ENCODE assay signal across 17 mouse cellular contexts in the genomic region with DNA sequence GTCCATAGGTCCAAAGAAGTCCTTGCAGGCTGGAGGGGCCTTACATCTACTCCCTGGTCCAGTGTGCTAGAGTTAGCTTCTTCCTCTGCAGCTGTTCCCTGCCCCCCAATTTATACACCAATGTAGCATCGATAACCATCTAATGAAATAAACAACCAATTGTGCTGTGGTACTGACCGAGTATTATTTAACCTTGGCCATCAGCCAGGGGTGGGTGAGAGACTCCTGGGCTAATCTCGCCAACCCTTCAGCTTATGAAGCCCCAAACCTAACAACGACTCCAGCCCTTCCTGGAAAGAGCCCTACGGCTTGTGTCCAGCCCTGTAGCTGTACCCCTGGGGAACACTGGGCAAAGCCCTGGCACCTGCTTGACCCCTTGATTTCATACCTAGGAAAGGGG. TPM values are rescaled to one million over a fixed set of nuclear protein-coding genes. Genes with fewer than 3 reads are reported as not detected.
A peak's percentile ranks its signal among the peaks of the same experiment; 100 is the strongest.
DNase-seq lines count a peak whose midpoint lies in the region; ATAC-seq and TF ChIP-seq lines count a peak whose summit lies in the region.
"Had no signal": no experiment of that assay in that cellular context is flagged by ENCODE, and none has a peak within 500 bp of the region (broad histone marks: within the 10 kb centered on the region; RNA-seq: fewer than 3 reads in every experiment).

No protein-coding gene starts in this region.

- no peak for TF ChIP-seq POLR2A in lung, adult 2 months (IDR thresholded peaks at IDR 0.05; ENCODE audit: borderline replicate concordance, extremely low read depth, low read depth, low read length)

- ATAC-seq in forebrain, embryonic 13.5 days, result no peak
- ATAC-seq in forebrain, embryonic 16.5 days, result no peak
- ATAC-seq in hindbrain, embryonic 12.5 days (ENCODE audit: low FRiP score), result no peak
- ATAC-seq in hindbrain, embryonic 14.5 days (ENCODE audit: low FRiP score), result no peak

- no peak overlapping the region for H3K9ac ChIP-seq in forebrain, embryonic 13.5 days
- no peak overlapping the region for H3K9ac ChIP-seq in forebrain, embryonic 16.5 days (replicated peaks; ENCODE audit: low read depth, low read length)
- no peak overlapping the region for H3K9ac ChIP-seq in hindbrain, embryonic 12.5 days
- no peak overlapping the region for H3K9ac ChIP-seq in hindbrain, embryonic 14.5 days
- H3K9ac ChIP-seq: embryonic facial prominence, embryonic 13.5 days; forebrain, embryonic 12.5 days had no signal

- H3K27ac ChIP-seq in forebrain, embryonic 13.5 days, result peak overlapping the region; percentile 10; the same call in 1 of the 2 replicates
- H3K27ac ChIP-seq in forebrain, embryonic 16.5 days (ENCODE audit: low read length), result no peak overlapping the region
- H3K27ac ChIP-seq in hindbrain, embryonic 12.5 days, result peak overlapping the region; percentile 42
- H3K27ac ChIP-seq in hindbrain, embryonic 14.5 days, result no peak overlapping the region
- H3K27ac ChIP-seq: embryonic facial prominence, embryonic 13.5 days; forebrain, embryonic 12.5 days; gastrocnemius, adult 2 months; heart, embryonic 10.5 days had no signal

- TF ChIP-seq CTCF in lung, adult 2 months (IDR thresholded peaks at IDR 0.05; ENCODE audit: insufficient read depth, low read length), result no peak

- no peaks in the 10 kb centered on the region for H3K9me3 ChIP-seq in forebrain, embryonic 13.5 days (replicated peaks)
- H3K9me3 ChIP-seq in forebrain, embryonic 16.5 days (ENCODE audit: control insufficient read depth, low read length), result no peaks in the 10 kb centered on the region
- H3K9me3 ChIP-seq in hindbrain, embryonic 12.5 days (replicated peaks), result no peaks in the 10 kb centered on the region
- H3K9me3 ChIP-seq in hindbrain, embryonic 14.5 days (ENCODE audit: control insufficient read depth, low read length), result no peaks in the 10 kb centered on the region
- H3K9me3 ChIP-seq: embryonic facial prominence, embryonic 13.5 days; forebrain, embryonic 12.5 days; heart, embryonic 10.5 days had no signal

- no peak for DNase-seq in hindbrain, embryonic 14.5 days (ENCODE audit: low spot score)
- DNase-seq in lung, postnatal 36 days, result peak; percentile 57
- no peak for DNase-seq in lung, adult 2 months
- DNase-seq: adrenal gland, postnatal 10 days; cerebellum, adult 11 months; cerebellum, adult 8-10 months; cerebellum, postnatal 25 days; gastrocnemius, adult 2 months; gastrocnemius, postnatal 25 days; heart, postnatal 10 days; heart, postnatal 4 days had no signal

- peaks cover 66% of the 10 kb centered on the region for H3K4me1 ChIP-seq in forebrain, embryonic 13.5 days
- peaks cover 20% of the 10 kb centered on the region for H3K4me1 ChIP-seq in forebrain, embryonic 16.5 days (replicated peaks; ENCODE audit: control insufficient read depth, insufficient read depth, low read length)
- H3K4me1 ChIP-seq in hindbrain, embryonic 12.5 days, result peaks cover 55% of the 10 kb centered on the region
- peaks cover 17% of the 10 kb centered on the region for H3K4me1 ChIP-seq in hindbrain, embryonic 14.5 days (replicated peaks; ENCODE audit: control insufficient read depth, insufficient read depth, low read length)
- H3K4me1 ChIP-seq in lung, adult 2 months (ENCODE audit: control insufficient read depth, insufficient read depth, low read length), result peaks cover 5% of the 10 kb centered on the region

- no peak overlapping the region for H3K4me2 ChIP-seq in forebrain, embryonic 13.5 days
- no peak overlapping the region for H3K4me2 ChIP-seq in forebrain, embryonic 16.5 days (ENCODE audit: low read length)
- no peak overlapping the region for H3K4me2 ChIP-seq in hindbrain, embryonic 12.5 days (replicated peaks)
- no peak overlapping the region for H3K4me2 ChIP-seq in hindbrain, embryonic 14.5 days (replicated peaks)
- H3K4me2 ChIP-seq: embryonic facial prominence, embryonic 13.5 days; forebrain, embryonic 12.5 days had no signal

- H3K27me3 ChIP-seq in forebrain, embryonic 13.5 days, result no peaks in the 10 kb centered on the region
- no peaks in the 10 kb centered on the region for H3K27me3 ChIP-seq in forebrain, embryonic 16.5 days (replicated peaks; ENCODE audit: control insufficient read depth, insufficient read depth, low read length)
- no peaks in the 10 kb centered on the region for H3K27me3 ChIP-seq in hindbrain, embryonic 12.5 days
- no peaks in the 10 kb centered on the region for H3K27me3 ChIP-seq in hindbrain, embryonic 14.5 days (ENCODE audit: control insufficient read depth, insufficient read depth, low read length)
- H3K27me3 ChIP-seq: forebrain, embryonic 12.5 days had no signal

- WGBS in forebrain, embryonic 13.5 days, result 65% methylated on average over 5 of the region's 5 CpGs
- WGBS in forebrain, embryonic 16.5 days, result 53% methylated on average over 5 of the region's 5 CpGs
- WGBS in hindbrain, embryonic 12.5 days, result 70% methylated on average over 5 of the region's 5 CpGs
- WGBS in hindbrain, embryonic 14.5 days, result 46% methylated on average over 5 of the region's 5 CpGs
- 46% methylated on average over 5 of the region's 5 CpGs for WGBS in lung, adult 2 months

- peaks cover 11% of the 10 kb centered on the region for H3K36me3 ChIP-seq in forebrain, embryonic 13.5 days (ENCODE audit: poor library complexity, severe bottlenecking)
- no peaks in the 10 kb centered on the region for H3K36me3 ChIP-seq in forebrain, embryonic 16.5 days (ENCODE audit: control insufficient read depth, insufficient read depth)
- peaks cover 11% of the 10 kb centered on the region; the same call in 1 of the 2 replicates for H3K36me3 ChIP-seq in hindbrain, embryonic 12.5 days
- H3K36me3 ChIP-seq in hindbrain, embryonic 14.5 days (replicated peaks; ENCODE audit: control insufficient read depth, insufficient read depth), result peaks cover 10% of the 10 kb centered on the region
- H3K36me3 ChIP-seq: embryonic facial prominence, embryonic 13.5 days; forebrain, embryonic 12.5 days had no signal

- no peak overlapping the region for H3K4me3 ChIP-seq in forebrain, embryonic 13.5 days
- no peak overlapping the region for H3K4me3 ChIP-seq in forebrain, embryonic 16.5 days (replicated peaks; ENCODE audit: low read length)
- H3K4me3 ChIP-seq in hindbrain, embryonic 12.5 days, result no peak overlapping the region
- H3K4me3 ChIP-seq in hindbrain, embryonic 14.5 days (replicated peaks; ENCODE audit: low read length), result no peak overlapping the region
- H3K4me3 ChIP-seq in lung, adult 2 months (replicated peaks; ENCODE audit: extremely low read depth, low read depth, low read length), result no peak overlapping the region
- H3K4me3 ChIP-seq: embryonic facial prominence, embryonic 13.5 days; forebrain, embryonic 12.5 days; gastrocnemius, adult 2 months; heart, embryonic 10.5 days had no signal

RNA-seq across cellular contexts. Expression of gene Vat1, which starts 8.3 kb away (rescaled TPM):
- 61.3 and 67.0 TPM in 2 replicates for polyA plus RNA-seq in forebrain, embryonic 13.5 days (2015; fragmentation: Nextera tagmentation; extraction: Ambion mirVana)
- polyA plus RNA-seq in forebrain, embryonic 16.5 days (2015; fragmentation: Nextera tagmentation; extraction: Ambion mirVana), result 65.5 and 79.5 TPM in 2 replicates
- 94.8 and 95.7 TPM in 2 replicates for polyA plus RNA-seq in hindbrain, embryonic 12.5 days (2016; fragmentation: Nextera tagmentation; extraction: Ambion mirVana)
- polyA plus RNA-seq in hindbrain, embryonic 14.5 days (2014; fragmentation: Nextera tagmentation; extraction: Ambion mirVana), result 99.9 and 117 TPM in 2 replicates
- 224 and 235 TPM in 2 replicates for polyA plus RNA-seq in lung, adult 2 months (2012; rRNA removed)

RNA-seq across cellular contexts. Expression of gene Rnd2, which starts 9.5 kb away (rescaled TPM):
- polyA plus RNA-seq in forebrain, embryonic 13.5 days (2015; fragmentation: Nextera tagmentation; extraction: Ambion mirVana), result 155 and 197 TPM in 2 replicates
- 91.6 and 95.8 TPM in 2 replicates for polyA plus RNA-seq in forebrain, embryonic 16.5 days (2015; fragmentation: Nextera tagmentation; extraction: Ambion mirVana)
- polyA plus RNA-seq in hindbrain, embryonic 12.5 days (2016; fragmentation: Nextera tagmentation; extraction: Ambion mirVana), result 112 and 121 TPM in 2 replicates
- 51.0 and 52.5 TPM in 2 replicates for polyA plus RNA-seq in hindbrain, embryonic 14.5 days (2014; fragmentation: Nextera tagmentation; extraction: Ambion mirVana)
- 14.8 and 17.7 TPM in 2 replicates for polyA plus RNA-seq in lung, adult 2 months (2012; rRNA removed)

RNA-seq across cellular contexts. Expression of gene Ifi35, which starts 26.1 kb away (rescaled TPM):
- polyA plus RNA-seq in forebrain, embryonic 13.5 days (2015; fragmentation: Nextera tagmentation; extraction: Ambion mirVana), result 2.3 and 2.5 TPM in 2 replicates
- polyA plus RNA-seq in forebrain, embryonic 16.5 days (2015; fragmentation: Nextera tagmentation; extraction: Ambion mirVana), result 2.2 and 2.5 TPM in 2 replicates
- polyA plus RNA-seq in hindbrain, embryonic 12.5 days (2016; fragmentation: Nextera tagmentation; extraction: Ambion mirVana), result 4.2 and 5.7 TPM in 2 replicates
- polyA plus RNA-seq in hindbrain, embryonic 14.5 days (2014; fragmentation: Nextera tagmentation; extraction: Ambion mirVana), result 2.6 and 5.4 TPM in 2 replicates
- polyA plus RNA-seq in lung, adult 2 months (2012; rRNA removed), result 57.9 and 76.4 TPM in 2 replicates

RNA-seq across cellular contexts. Expression of gene Rpl27, which starts 32.2 kb away (rescaled TPM):
- polyA plus RNA-seq in forebrain, embryonic 13.5 days (2015; fragmentation: Nextera tagmentation; extraction: Ambion mirVana), result 338 and 387 TPM in 2 replicates
- 219 and 239 TPM in 2 replicates for polyA plus RNA-seq in forebrain, embryonic 16.5 days (2015; fragmentation: Nextera tagmentation; extraction: Ambion mirVana)
- polyA plus RNA-seq in hindbrain, embryonic 12.5 days (2016; fragmentation: Nextera tagmentation; extraction: Ambion mirVana), result 320 and 344 TPM in 2 replicates
- polyA plus RNA-seq in hindbrain, embryonic 14.5 days (2014; fragmentation: Nextera tagmentation; extraction: Ambion mirVana), result 248 and 297 TPM in 2 replicates
- 221 and 297 TPM in 2 replicates for polyA plus RNA-seq in lung, adult 2 months (2012; rRNA removed)

RNA-seq across cellular contexts. Expression of gene Ptges3l, which starts 49.2 kb away (rescaled TPM):
- polyA plus RNA-seq in forebrain, embryonic 13.5 days (2015; fragmentation: Nextera tagmentation; extraction: Ambion mirVana), result 1.2 TPM in 2 replicates
- 2.0 TPM in 2 replicates for polyA plus RNA-seq in forebrain, embryonic 16.5 days (2015; fragmentation: Nextera tagmentation; extraction: Ambion mirVana)
- 3.0 and 5.9 TPM in 2 replicates for polyA plus RNA-seq in hindbrain, embryonic 12.5 days (2016; fragmentation: Nextera tagmentation; extraction: Ambion mirVana)
- polyA plus RNA-seq in hindbrain, embryonic 14.5 days (2014; fragmentation: Nextera tagmentation; extraction: Ambion mirVana), result 1.9 and 2.2 TPM in 2 replicates
- 1.7 and 5.3 TPM in 2 replicates for polyA plus RNA-seq in lung, adult 2 months (2012; rRNA removed)

Comparison
In these comparisons a context has a peak if more than half of its experiments do, and no peak if none do; other contexts are left out.
1. H3K27ac ChIP-seq: peak in forebrain, embryonic 13.5 days (single experiment) and hindbrain, embryonic 12.5 days (single experiment); none in forebrain, embryonic 16.5 days (single experiment) and hindbrain, embryonic 14.5 days (single experiment).